Mouse (Mus musculus) kidney, adult 18-20 months (tissue): ENCODE results near the gene Utrn.

Experiments
- DNase-seq: peaks from one replicate; pipeline ENCODE4 v3.0.0; 2021

Gene Utrn

GRCm38 (mm10) chr10:12792049-12792448 is 77.1 kb downstream of the Utrn start:
- no peak for DNase-seq

DNA sequence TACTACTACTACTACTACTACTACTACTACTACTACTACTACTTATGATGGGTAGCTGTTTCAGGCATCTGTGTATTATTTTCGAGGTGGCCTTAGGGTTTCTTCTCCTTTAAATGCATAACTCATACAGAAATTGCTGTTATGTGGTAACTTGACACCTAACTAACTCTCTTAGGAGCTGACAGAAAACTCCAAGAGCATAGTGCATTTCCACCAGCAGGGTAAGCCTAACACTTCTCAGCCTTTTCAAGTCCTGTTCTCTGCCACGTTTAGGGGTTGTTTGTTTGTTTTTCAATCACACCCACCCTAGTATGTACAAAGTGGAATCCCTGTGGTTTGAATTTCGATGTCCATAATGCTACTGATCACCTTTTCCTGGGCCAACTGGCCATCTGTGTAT is 78.3 kb downstream of the Utrn start:
- DNase-seq, result no peak

DNA sequence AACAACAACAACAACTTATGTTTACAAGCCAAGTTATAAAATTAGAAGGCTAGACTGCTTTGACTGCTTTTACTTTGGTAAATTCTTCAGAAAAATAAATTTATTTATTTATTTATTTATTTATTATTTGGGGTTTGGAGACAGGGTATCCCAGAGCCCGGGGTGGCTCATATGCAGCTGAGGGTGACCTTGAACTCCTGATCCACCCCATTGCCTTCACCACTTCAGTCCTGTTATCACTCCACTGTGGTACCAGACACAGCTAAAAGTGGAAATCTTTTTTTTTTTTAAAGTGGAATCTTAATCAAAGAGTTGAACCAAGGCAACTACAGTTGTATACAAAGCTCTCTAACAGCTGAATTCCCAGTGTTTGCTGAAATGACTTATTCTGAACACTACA is 80.6 kb downstream of the Utrn start:
- no peak for DNase-seq

DNA sequence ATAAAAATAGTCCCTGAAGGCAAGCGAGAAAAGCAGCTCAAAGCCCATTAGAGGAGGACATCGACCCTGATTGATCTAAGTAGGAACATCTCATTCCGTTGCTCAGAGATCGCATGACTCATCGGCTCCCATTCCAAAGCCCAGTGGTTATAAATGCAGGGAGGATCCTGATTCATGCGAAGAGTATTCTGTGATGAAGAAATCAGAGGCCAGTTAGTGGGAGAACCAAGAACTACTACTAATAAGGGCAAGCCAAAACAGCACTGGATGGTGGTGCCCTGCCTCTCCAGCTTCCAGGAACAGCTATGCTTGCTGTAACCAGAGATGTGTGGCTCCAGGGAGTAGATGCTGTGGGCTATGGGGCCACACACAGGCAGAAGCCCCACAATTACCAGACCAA is 81.2 kb downstream of the Utrn start:
- no peak for DNase-seq

DNA sequence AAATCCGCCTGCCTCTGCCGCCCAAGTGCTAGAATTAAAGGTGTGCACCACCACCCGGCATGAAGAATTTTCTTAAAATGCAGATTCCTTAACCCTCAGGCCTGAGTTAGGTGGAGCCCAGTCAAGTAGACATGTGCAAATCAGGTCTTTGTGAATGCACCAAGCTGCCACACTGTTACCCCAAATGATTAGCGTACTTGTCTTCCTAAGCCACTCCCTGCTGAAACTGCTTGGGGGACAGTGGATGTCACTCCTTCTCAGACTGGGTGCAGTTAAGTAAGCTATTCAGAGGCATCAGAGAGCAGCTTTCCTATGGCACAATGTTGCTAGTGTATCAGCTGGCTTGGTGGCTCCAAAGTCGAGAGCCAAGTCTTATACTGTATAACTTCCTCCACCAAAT is 83.9 kb downstream of the Utrn start:
- no peak for DNase-seq

- DNase-seq, result no peak
Observed at GRCm38 (mm10) chr10:12781381-12781907, 87.7 kb downstream of the Utrn start.

DNA sequence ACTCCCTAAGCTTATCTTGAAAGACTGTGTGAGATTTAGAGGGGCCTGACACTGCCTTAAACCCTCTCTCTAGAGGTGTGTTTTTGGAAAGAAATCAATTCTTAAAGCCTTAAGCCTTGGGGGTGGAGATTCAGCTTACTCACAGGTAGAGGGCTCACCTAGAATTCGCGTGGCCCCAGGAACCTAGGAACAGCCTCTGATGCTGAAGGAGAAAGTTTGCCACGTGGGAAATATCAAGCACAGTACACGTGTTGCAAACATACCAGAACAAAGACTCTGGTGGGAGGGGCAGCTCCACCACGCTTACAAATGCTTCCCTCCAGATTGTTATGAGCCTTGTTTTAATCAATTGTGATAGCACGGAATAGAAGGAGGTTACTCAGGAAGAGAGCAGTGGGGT is 96.0 kb downstream of the Utrn start:
- DNase-seq, result no peak

DNA sequence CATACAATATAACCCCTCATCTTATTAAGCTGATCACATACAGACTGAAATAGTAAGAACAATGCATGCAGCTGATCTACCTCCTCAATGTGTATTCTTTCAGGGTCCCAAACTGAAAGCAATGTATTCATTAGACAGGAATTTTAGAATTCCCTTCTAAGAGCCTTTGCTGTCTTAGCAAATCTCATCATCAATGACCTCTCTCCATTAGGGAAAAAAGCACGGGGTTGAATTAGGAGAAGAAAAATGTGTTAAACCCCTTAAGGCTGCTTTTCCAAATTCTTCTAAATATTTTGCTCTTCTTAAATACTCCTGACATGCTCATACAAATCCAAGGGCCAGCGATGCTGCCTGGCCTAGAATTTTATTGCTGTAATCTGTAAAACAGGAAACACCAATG is 97.7 kb downstream of the Utrn start:
- DNase-seq, result no peak

GRCm38 (mm10) chr10:12762668-12763067 is 106.5 kb downstream of the Utrn start:
- DNase-seq, result no peak

DNA sequence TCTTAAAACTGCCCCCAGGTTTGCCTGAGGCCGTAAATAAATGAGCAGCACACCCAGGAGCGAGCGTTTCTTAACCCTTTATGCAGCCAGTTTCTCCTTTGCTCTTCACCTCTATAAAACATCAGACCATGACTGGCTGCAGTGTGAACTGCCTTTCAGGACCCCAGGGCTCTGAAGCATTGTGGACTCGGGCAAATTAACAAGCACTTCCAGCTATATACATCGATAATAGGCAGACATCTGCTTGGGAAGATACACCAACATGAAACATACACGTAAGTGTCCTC is 110.5 kb downstream of the Utrn start:
- DNase-seq, result no peak

- DNase-seq, result peak; percentile 35
Observed at GRCm38 (mm10) chr10:12757943-12758701, 111.0 kb downstream of the Utrn start.

GRCm38 (mm10) chr10:12756692-12757091 is 112.5 kb downstream of the Utrn start:
- DNase-seq, result no peak

GRCm38 (mm10) chr10:12754911-12755310 is 114.3 kb downstream of the Utrn start:
- no peak for DNase-seq

- no peak for DNase-seq
Observed at GRCm38 (mm10) chr10:12754166-12754565, 115.0 kb downstream of the Utrn start.

GRCm38 (mm10) chr10:12743717-12744116 is 125.4 kb downstream of the Utrn start:
- no peak for DNase-seq

DNA sequence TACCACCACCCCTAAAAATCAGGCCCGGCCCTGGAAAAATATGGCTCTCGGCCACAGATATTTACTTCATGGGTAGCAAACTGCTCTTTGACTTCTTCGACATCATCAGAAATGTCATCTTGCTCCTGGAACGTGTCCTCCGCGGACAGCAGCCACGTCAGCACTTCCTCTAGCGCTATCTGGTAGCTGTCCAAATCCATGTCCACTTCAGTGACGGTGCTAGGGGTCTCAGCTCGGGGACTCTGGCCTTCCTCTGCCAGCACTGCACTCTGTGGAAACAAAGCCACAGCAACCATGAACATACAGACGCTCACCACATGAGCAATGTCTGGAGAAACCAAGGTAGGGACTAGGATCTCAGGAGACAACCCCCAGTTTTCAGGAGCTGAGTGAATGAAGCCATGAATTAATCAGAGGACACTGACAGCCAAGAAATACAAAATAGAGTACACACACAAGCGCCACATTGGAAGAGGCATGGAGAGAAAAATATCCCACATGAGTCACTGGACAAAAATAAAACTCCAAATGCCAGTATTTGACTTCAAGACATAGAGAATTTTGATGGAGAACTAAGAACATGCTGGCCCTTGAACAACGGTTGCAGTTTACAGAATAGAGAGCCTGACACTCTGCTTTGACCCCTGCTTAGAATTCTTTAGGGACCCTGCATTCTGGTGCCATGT is 129.7 kb downstream of the Utrn start:
- no peak for DNase-seq

DNA sequence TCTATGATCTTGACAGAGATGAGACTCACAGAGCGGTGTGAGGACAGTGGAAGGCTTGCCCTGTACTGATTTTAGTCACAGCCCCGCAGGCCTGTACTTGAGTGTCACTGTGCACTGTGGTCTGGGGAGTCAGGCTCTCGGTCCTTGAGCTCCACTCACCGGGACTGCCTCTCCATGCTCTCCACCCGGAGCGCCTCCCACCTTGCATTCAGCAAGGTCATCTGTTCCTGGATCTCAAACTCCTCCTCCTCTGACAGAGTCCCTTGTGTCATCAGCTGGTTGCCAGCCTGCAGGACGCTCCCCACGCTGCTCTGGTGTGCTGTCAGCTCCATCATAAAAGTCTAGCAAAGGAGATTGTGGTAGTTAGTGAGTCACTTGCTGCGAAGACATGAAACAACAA is 131.2 kb downstream of the Utrn start:
- DNase-seq, result no peak

- DNase-seq, result peak; percentile 44
Observed at GRCm38 (mm10) chr10:12736861-12737835, 132.0 kb downstream of the Utrn start.

- DNase-seq, result no peak
Observed at GRCm38 (mm10) chr10:12735695-12736094, 133.5 kb downstream of the Utrn start.

DNA sequence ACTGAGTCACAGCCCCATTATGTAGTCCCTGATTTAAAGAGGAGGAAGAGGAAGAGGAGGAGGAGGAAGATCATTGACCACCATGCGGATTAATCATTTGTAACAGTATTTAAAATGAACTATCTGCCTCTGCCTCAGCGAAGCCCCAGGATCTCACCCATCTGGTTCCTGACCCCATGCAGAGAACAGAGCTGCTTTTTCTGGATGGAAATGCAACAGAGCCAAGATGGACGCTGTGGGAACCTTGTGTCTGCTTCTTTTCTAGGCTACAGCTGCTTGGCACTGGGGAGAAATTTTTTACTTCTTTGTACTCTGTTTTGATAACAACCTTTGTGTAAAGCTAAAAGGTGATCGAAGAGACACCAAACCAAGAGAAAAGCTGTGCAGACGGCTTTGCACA is 137.7 kb downstream of the Utrn start:
- no peak for DNase-seq

DNA sequence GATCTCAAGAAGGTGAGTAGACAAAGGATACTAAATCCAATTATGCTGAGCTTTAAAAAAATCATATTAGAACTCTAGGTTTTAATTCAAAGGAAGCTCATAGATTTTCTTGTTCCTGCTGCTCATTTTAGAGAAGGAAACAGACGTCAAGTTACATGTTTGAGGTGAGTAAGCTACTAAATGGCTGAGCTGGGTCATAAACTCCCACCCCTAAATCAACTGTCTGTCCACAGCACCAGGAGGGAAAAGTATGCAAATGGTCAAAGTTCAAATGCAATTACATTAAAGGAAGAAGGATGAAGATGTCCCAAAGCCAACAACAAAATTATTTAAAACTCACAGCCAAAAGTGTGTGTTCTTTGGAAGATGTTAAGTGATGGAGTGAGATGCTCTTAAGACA is 139.5 kb downstream of the Utrn start:
- DNase-seq, result no peak

GRCm38 (mm10) chr10:12729033-12729432 is 140.1 kb downstream of the Utrn start:
- no peak for DNase-seq

DNA sequence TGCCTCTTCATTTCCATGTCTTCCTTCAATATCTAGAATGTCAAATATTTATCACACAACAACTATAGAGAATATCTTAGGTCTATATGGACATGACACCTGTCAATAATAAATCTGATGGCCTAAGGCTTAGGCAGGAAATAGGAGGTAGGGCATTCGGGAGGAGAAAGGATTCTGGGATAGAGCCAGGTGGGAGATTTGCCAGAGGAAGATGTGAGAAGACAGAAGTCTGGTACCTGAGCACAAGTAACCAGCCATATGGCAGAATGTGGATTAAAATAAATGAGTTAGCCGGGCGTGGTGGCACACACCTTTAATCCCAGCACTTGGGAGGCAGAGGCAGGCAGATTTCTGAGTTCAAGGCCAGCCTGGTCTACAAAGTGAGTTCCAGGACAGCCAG is 141.3 kb downstream of the Utrn start:
- DNase-seq, result no peak
